Mouse (Mus musculus) C2C12 (cell line): ENCODE measurements around the gene Akap7. TPM values are rescaled to one million over a fixed set of nuclear protein-coding genes. Genes with fewer than 3 reads are reported as not detected.

Experiments
- H3K27me3 ChIP-seq: one replicate; pipeline ENCODE4 v1.6.1; 2011; ENCODE audit not compliant: control insufficient read depth, insufficient read depth, insufficient read length
- H3K36me3 ChIP-seq: one replicate; pipeline ENCODE4 v1.6.1; 2011; ENCODE audit not compliant: control insufficient read depth, insufficient read depth
- H3K4me3 ChIP-seq: one replicate; pipeline ENCODE4 v1.5.1; 2011; ENCODE audit warnings: mild to moderate bottlenecking, control low read depth; ENCODE audit not compliant: poor library complexity, insufficient read depth, severe bottlenecking
- H3K79me2 ChIP-seq: one replicate; pipeline ENCODE4 v1.6.1; 2011; ENCODE audit not compliant: control insufficient read depth, insufficient read depth
- H3K79me3 ChIP-seq: one replicate; pipeline ENCODE4 v1.6.1; 2011; ENCODE audit warnings: low read depth, control low read depth
- H3ac ChIP-seq: one replicate; pipeline ENCODE3; 2011; ENCODE audit warnings: low read depth; ENCODE audit not compliant: control insufficient read depth, insufficient read length
- CEBPB ChIP-seq: IDR thresholded peaks from one replicate; pipeline ENCODE4 v1.6.1; 2011; ENCODE audit warnings: low read depth, mild to moderate bottlenecking, control low read depth, moderate library complexity
- CTCF ChIP-seq: IDR thresholded peaks from one replicate; pipeline ENCODE4 v1.5.1; 2011; ENCODE audit not compliant: control insufficient read depth, insufficient read depth, insufficient read length
- FOSL1 ChIP-seq: IDR thresholded peaks from one replicate; pipeline ENCODE4 v1.8.0; 2011; ENCODE audit warnings: mild to moderate bottlenecking, low read length; ENCODE audit not compliant: poor library complexity, insufficient read depth, severe bottlenecking
- MAX ChIP-seq: IDR thresholded peaks from one replicate; pipeline ENCODE4 v1.6.1; 2011; ENCODE audit warnings: mild to moderate bottlenecking, control low read depth
- MYOD1 ChIP-seq: IDR thresholded peaks from one replicate; pipeline ENCODE4 v1.6.1; 2011; ENCODE audit warnings: low read depth; ENCODE audit not compliant: control insufficient read depth, insufficient read length
- MYOG ChIP-seq: IDR thresholded peaks from one replicate; pipeline ENCODE4 v1.6.1; 2011; ENCODE audit not compliant: control insufficient read depth, insufficient read length; ENCODE audit errors: extremely low read depth
- USF1 ChIP-seq: IDR thresholded peaks from one replicate; pipeline ENCODE4 v1.6.1; 2011; ENCODE audit warnings: low read depth, mild to moderate bottlenecking, control low read depth, moderate library complexity
- polyA plus RNA-seq: library from polyadenylated mRNA; unstranded; fragments of >200 nt; fragmentation: generic; extraction: Trizol; gene quantifications from one replicate; pipeline ENCODE4 v1.2.1, GENCODE M21; 2012; ENCODE audit warnings: missing spikeins

The Akap7 gene
- polyA plus RNA-seq, 1 experiment, result 4.6 TPM

GRCm38 (mm10) chr10:25239156-25239555 lies 68.5 kb downstream of the Akap7 start:
- no peaks in the 10 kb centered on the region for H3K79me2 ChIP-seq
- H3K36me3 ChIP-seq, result no peaks in the 10 kb centered on the region
- H3K79me3 ChIP-seq, result no peaks in the 10 kb centered on the region
- H3K4me3 ChIP-seq, result no peak overlapping the region
- no peak overlapping the region for H3ac ChIP-seq
- H3K27me3 ChIP-seq, result no peaks in the 10 kb centered on the region
- TF ChIP-seq CTCF, result no peak
- TF ChIP-seq FOSL1, result no peak
- TF ChIP-seq MAX, result no peak
- no peak for TF ChIP-seq USF1
- TF ChIP-seq MYOG, result no peak
- TF ChIP-seq MYOD1, result no peak
- no peak for TF ChIP-seq CEBPB

DNA sequence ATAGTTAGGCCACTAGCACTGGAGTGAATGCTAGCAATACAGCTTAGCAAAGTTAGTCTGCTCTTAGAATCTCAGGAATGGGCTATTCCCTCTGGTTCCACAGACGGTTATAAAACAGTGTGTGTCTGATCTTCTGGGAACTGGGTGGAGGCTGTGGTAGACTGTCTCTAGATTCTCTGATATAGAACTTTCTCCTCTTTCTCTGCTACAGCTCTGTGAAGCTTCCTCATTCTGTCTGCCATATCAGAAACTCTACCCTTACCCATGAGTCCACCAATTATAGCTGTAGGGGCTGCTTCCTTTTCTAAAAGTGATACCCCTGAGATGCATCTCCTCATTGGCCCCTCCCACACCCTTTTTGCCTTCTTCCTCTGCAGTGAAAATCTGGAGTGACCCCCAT lies 73.6 kb downstream of the Akap7 start:
- Histone ChIP-seq H3K79me2 (no peaks in the 10 kb centered on the region), H3K36me3 (no peaks in the 10 kb centered on the region), H3K4me3 (no peak overlapping the region), H3K27me3 (no peaks in the 10 kb centered on the region), H3K79me3 (no peaks in the 10 kb centered on the region), H3ac (no peak overlapping the region)
- no peak for TF ChIP-seq MAX
- no peak for TF ChIP-seq CEBPB
- TF ChIP-seq FOSL1, result no peak
- no peak for TF ChIP-seq USF1
- TF ChIP-seq CTCF, result no peak
- TF ChIP-seq MYOG, result no peak
- no peak for TF ChIP-seq MYOD1

GRCm38 (mm10) chr10:25232700-25233099 lies 75.0 kb downstream of the Akap7 start:
- TF ChIP-seq MAX, result no peak
- no peak for TF ChIP-seq CTCF
- no peak for TF ChIP-seq MYOD1
- no peak for TF ChIP-seq FOSL1
- TF ChIP-seq CEBPB, result no peak
- TF ChIP-seq MYOG, result no peak
- no peak for TF ChIP-seq USF1
- H3K36me3 ChIP-seq, result no peaks in the 10 kb centered on the region
- H3K79me2 ChIP-seq, result no peaks in the 10 kb centered on the region
- no peaks in the 10 kb centered on the region for H3K27me3 ChIP-seq
- H3K79me3 ChIP-seq, result no peaks in the 10 kb centered on the region
- H3K4me3 ChIP-seq, result no peak overlapping the region
- H3ac ChIP-seq, result no peak overlapping the region

- H3K36me3 ChIP-seq, result no peaks in the 10 kb centered on the region
- H3K79me3 ChIP-seq, result no peaks in the 10 kb centered on the region
- H3K4me3 ChIP-seq, result no peak overlapping the region
- H3K79me2 ChIP-seq, result no peaks in the 10 kb centered on the region
- no peaks in the 10 kb centered on the region for H3K27me3 ChIP-seq
- H3ac ChIP-seq, result no peak overlapping the region
- TF ChIP-seq MYOG (no peak), FOSL1 (no peak), MYOD1 (no peak), MAX (no peak), CTCF (no peak), USF1 (no peak), CEBPB (no peak)
These were observed 76.3 kb downstream of the Akap7 start for GRCm38 (mm10) chr10:25231358-25231757.

- TF ChIP-seq MYOG (no peak), MAX (no peak), FOSL1 (no peak), CEBPB (no peak), USF1 (no peak), MYOD1 (no peak), CTCF (no peak)
- no peak overlapping the region for H3ac ChIP-seq
- H3K79me3 ChIP-seq, result no peaks in the 10 kb centered on the region
- no peaks in the 10 kb centered on the region for H3K36me3 ChIP-seq
- H3K27me3 ChIP-seq, result no peaks in the 10 kb centered on the region
- no peaks in the 10 kb centered on the region for H3K79me2 ChIP-seq
- no peak overlapping the region for H3K4me3 ChIP-seq
These were observed 83.3 kb downstream of the Akap7 start for GRCm38 (mm10) chr10:25224371-25224770.

DNA sequence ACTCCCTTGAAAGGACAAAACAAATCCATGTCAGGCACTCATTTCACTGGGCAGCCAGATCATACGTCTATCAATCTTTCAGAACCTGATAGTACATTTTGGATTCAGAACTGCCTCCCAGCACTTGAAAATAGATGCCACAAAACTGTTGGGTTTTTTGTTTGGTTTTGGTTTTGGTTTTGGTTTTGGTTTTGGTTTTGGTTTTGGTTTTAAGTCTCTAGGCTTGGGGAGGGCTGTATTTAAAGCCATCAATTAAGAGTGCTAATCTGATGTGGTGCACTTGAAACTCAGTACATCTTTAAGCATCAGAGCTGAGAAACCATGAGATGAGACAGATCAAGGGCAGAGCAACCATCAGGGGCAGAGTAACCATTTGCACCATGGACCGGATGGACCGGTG lies 86.9 kb downstream of the Akap7 start:
- Histone ChIP-seq H3K79me2 (no peaks in the 10 kb centered on the region), H3K36me3 (no peaks in the 10 kb centered on the region), H3ac (no peak overlapping the region), H3K79me3 (no peaks in the 10 kb centered on the region), H3K4me3 (no peak overlapping the region), H3K27me3 (no peaks in the 10 kb centered on the region)
- TF ChIP-seq MYOG (no peak), CEBPB (no peak), MYOD1 (no peak), MAX (no peak), FOSL1 (no peak), CTCF (no peak), USF1 (no peak)
